Mouse (Mus musculus): ENCODE results near the gene Rsg1. TPM values are rescaled to one million over a fixed set of nuclear protein-coding genes. Genes with fewer than 3 reads are reported as not detected.
A peak's percentile ranks its signal among the peaks of the same experiment; 100 is the strongest.

Gene Rsg1
- polyA plus RNA-seq, 1 experiment from 2014 or later = 3.3 TPM

DNA sequence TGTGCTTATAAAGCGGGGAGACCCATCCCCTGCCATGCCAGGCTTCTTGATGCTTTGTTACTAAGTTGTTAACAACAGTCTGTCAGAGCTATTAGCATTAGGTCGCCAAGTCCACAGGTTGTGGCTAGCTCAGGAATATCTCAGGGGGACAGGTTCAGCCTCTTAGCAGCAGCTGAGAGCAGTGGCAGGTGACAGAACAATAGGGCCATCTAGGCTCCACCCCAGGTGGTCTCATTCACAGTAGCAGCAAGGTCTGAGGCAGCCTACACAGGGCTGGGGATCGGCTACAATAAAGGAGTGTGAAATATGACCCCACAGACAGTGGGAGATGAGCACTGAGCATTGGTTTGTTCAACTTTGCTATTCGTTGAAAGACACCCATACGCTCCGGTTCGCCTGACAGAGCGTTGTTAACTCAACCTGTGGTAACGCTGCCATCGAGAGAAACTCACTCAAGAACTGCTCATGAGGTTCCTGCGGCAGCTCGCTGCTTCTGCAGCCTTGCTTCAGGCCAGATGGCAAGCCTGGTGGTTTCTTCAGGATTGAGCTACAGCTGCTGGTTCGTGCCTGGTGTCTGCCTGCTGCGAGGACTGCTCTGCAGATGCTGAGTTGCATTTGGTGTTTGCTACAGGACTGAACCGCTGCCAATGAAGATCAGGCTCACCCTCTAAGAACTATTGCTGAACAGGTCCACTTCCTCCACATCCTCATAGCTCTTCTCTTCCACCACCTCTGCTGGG is 56.6 kb downstream of the Rsg1 start:
- 60% methylated on average over 15 of the region's 15 CpGs for WGBS (ENCODE audit: insufficient replicate concordance)
- ATAC-seq = no peak

DNA sequence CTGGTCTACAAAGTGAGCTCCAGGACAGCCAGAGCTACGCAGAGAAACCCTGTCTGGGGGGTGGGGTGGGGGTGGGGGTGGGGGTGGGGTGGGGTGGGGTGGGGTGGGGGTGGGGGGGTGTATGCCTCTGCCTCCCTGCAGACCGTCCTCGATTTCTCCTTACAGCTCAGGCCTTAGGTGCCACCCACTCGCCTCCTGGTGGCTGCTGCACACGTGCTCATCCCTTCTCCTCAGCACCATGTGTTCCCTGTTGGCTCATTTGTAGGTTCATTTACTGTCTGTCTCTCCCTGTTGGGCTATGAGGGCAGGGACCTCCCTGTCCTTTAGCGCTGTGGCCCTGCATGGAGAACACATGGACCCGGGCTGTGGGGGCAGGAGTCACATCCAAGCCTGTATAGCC is 57.5 kb downstream of the Rsg1 start:
- peaks cover 10% of the 10 kb centered on the region; the same call in 1 of the 2 replicates for H3K4me1 ChIP-seq
- no peak overlapping the region for H3K9ac ChIP-seq
- H3K4me3 ChIP-seq = no peak overlapping the region
- peaks cover 48% of the 10 kb centered on the region for H3K27me3 ChIP-seq (replicated peaks)
- H3K27ac ChIP-seq = no peak overlapping the region
- H3K4me2 ChIP-seq = no peak overlapping the region
- H3K9me3 ChIP-seq (replicated peaks) = no peaks in the 10 kb centered on the region
- ATAC-seq = no peak
- 59% methylated on average over 7 of the region's 7 CpGs for WGBS (ENCODE audit: insufficient replicate concordance)
- no peaks in the 10 kb centered on the region for H3K36me3 ChIP-seq

More for the DNA sequence above, 56.6 kb downstream of the Rsg1 start:
- Histone ChIP-seq H3K9ac (no peak overlapping the region), H3K4me1 (peaks cover 10% of the 10 kb centered on the region; the same call in 1 of the 2 replicates), H3K4me3 (no peak overlapping the region), H3K9me3 (replicated peaks) (no peaks in the 10 kb centered on the region), H3K27me3 (replicated peaks) (peaks cover 43% of the 10 kb centered on the region), H3K27ac (no peak overlapping the region), H3K36me3 (no peaks in the 10 kb centered on the region), H3K4me2 (no peak overlapping the region)

- no peak overlapping the region for H3K27ac ChIP-seq
- no peak overlapping the region for H3K4me2 ChIP-seq
- H3K9ac ChIP-seq = no peak overlapping the region
- no peak overlapping the region for H3K4me3 ChIP-seq
- ATAC-seq = no peak
- H3K9me3 ChIP-seq (replicated peaks) = no peaks in the 10 kb centered on the region
- no peaks in the 10 kb centered on the region for H3K36me3 ChIP-seq
- peaks cover 48% of the 10 kb centered on the region for H3K27me3 ChIP-seq (replicated peaks)
- 30% methylated on average over 6 of the region's 6 CpGs for WGBS (ENCODE audit: insufficient replicate concordance)
- peaks cover 10% of the 10 kb centered on the region; the same call in 1 of the 2 replicates for H3K4me1 ChIP-seq
Measured at GRCm38 (mm10) chr4:141271721-141272120, 58.0 kb downstream of the Rsg1 start.

DNA sequence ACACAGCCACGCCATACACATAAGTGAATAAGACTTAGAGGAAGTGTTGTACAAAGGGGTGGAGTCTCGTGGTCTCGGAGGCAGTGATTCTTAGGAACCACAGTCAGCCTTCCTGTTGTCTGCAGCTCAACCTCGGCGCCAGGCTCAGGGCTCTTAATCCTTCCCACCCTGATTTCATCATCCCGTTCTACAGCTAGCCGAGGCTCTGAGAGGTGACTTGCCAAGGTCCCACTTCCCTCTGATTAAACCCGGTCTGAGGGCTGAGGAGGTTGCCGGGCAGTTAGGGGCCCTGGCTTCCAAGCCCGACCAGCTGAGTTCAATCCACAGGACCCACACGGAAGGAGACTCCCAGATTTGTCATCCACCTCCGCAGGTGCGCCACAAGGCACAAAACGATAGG is 59.1 kb downstream of the Rsg1 start:
- 5% methylated on average over 14 of the region's 14 CpGs for WGBS (ENCODE audit: insufficient replicate concordance)
- Histone ChIP-seq H3K9ac (no peak overlapping the region), H3K36me3 (no peaks in the 10 kb centered on the region), H3K27me3 (replicated peaks) (peaks cover 48% of the 10 kb centered on the region), H3K27ac (no peak overlapping the region), H3K4me2 (peak overlapping the region; percentile 38), H3K4me3 (no peak overlapping the region), H3K4me1 (peaks cover 16% of the 10 kb centered on the region), H3K9me3 (replicated peaks) (no peaks in the 10 kb centered on the region)
- ATAC-seq = no peak

DNA sequence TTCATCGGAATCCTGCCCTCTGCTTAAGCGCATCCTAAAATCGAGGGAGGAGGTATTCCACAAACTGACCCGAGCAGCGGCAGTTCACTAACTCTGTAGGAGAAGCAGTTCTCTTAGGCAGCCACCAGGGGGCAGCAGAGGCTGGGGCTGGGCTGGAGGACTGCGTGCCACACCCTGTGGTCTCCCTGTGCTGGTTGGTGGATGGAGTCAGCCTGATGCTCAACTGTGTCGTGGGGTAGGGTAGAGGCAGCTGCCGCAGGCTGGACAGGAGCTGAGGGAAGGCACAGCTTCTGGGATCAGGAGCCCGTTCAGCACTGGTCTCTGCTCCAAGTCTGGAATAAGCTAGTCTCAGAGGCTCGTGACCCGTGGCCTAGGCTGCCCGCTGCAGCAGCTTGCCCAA is 59.5 kb downstream of the Rsg1 start:
- Histone ChIP-seq H3K36me3 (no peaks in the 10 kb centered on the region), H3K4me3 (no peak overlapping the region), H3K4me2 (peak overlapping the region; percentile 38), H3K27me3 (replicated peaks) (peaks cover 52% of the 10 kb centered on the region), H3K4me1 (peaks cover 20% of the 10 kb centered on the region), H3K9me3 (replicated peaks) (no peaks in the 10 kb centered on the region), H3K9ac (no peak overlapping the region), H3K27ac (no peak overlapping the region)
- peak; percentile 42 for ATAC-seq
- WGBS (ENCODE audit: insufficient replicate concordance) = 17% methylated on average over 12 of the region's 12 CpGs

DNA sequence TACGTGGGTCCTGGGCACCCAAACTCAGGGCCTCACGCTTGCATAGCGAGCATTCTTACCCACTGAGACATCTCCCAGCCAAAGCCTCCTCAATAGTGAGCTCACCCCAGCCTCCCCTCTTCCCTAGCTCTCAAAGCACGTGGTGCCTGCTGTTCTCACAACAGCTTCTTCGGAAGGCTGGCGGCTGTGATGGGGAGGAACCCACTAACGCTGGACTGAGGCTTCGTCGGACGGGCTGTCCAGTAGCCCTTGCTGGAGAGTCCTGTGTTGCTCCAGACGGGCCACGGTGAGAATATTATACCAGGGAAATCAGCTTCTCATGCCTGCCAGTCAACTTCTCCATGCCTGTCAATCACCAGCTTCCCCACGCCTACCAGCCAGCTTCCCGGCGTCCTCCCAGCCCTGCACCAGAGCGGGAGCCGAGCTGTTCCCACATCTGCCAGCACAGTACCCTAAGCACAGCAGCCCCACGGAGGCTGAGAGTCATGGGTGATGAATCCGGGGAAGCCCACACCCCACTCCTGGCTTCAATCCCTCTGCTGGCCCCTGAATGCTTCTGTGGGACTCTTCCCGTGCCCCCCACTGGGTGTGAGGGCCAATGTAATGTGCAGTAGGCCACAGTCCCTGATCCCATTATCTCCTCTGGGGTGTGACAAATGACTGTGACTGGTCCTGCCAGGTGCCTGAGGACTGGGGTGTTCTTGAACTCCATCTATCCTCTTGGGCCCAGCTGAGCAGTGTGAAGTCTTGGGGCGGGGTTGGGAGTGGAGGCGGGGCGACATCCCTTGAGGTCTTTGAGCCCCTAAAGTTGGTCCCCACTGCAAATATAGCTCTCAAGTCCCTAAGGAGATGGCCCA is 61.0 kb downstream of the Rsg1 start:
- no peaks in the 10 kb centered on the region for H3K9me3 ChIP-seq (replicated peaks)
- H3K4me1 ChIP-seq = peaks cover 30% of the 10 kb centered on the region
- H3K27ac ChIP-seq = no peak overlapping the region
- H3K9ac ChIP-seq = no peak overlapping the region
- ATAC-seq = no peak
- no peaks in the 10 kb centered on the region for H3K36me3 ChIP-seq
- H3K27me3 ChIP-seq (replicated peaks) = peaks cover 54% of the 10 kb centered on the region
- H3K4me3 ChIP-seq = no peak overlapping the region
- no peak overlapping the region for H3K4me2 ChIP-seq
- 38% methylated on average over 23 of the region's 23 CpGs for WGBS (ENCODE audit: insufficient replicate concordance)

Other genes with a start within 250 kb of the Rsg1 start
- gene Atp13a2, start 227.1 kb upstream of the Rsg1 start, polyA plus RNA-seq (2016; fragmentation: Nextera tagmentation; extraction: Ambion mirVana) = 30.8 and 31.4 TPM in 2 replicates
- gene Mfap2, start 203.5 kb upstream of the Rsg1 start, polyA plus RNA-seq (2016; fragmentation: Nextera tagmentation; extraction: Ambion mirVana) = 40.7 and 46.7 TPM in 2 replicates
- gene Crocc, start 153.4 kb upstream of the Rsg1 start, polyA plus RNA-seq (2016; fragmentation: Nextera tagmentation; extraction: Ambion mirVana) = 1.8 and 2.0 TPM in 2 replicates
- 136 and 143 TPM in 2 replicates for gene Necap2, start 135.6 kb upstream of the Rsg1 start, polyA plus RNA-seq (2016; fragmentation: Nextera tagmentation; extraction: Ambion mirVana)
- 0.05 TPM in 1 of 2 replicates, not detected in the other for gene Spata21, start 125.6 kb upstream of the Rsg1 start, polyA plus RNA-seq (2016; fragmentation: Nextera tagmentation; extraction: Ambion mirVana)
- gene Szrd1, start 74.2 kb upstream of the Rsg1 start, polyA plus RNA-seq (2016; fragmentation: Nextera tagmentation; extraction: Ambion mirVana) = 21.3 and 22.1 TPM in 2 replicates
- gene Fbxo42, start 66.0 kb upstream of the Rsg1 start, polyA plus RNA-seq (2016; fragmentation: Nextera tagmentation; extraction: Ambion mirVana) = 21.6 and 26.0 TPM in 2 replicates
- gene Arhgef19, start 25.5 kb downstream of the Rsg1 start, polyA plus RNA-seq (2016; fragmentation: Nextera tagmentation; extraction: Ambion mirVana) = 1.9 and 2.4 TPM in 2 replicates
- 2.1 TPM in 2 replicates for gene Epha2, start 87.3 kb downstream of the Rsg1 start, polyA plus RNA-seq (2016; fragmentation: Nextera tagmentation; extraction: Ambion mirVana)
- gene Fam131c, start 154.3 kb downstream of the Rsg1 start, polyA plus RNA-seq (2016; fragmentation: Nextera tagmentation; extraction: Ambion mirVana) = 0.08 and 0.13 TPM in 2 replicates
- not detected in 2 replicates for gene Clcnka, start 184.8 kb downstream of the Rsg1 start, polyA plus RNA-seq (2016; fragmentation: Nextera tagmentation; extraction: Ambion mirVana)
- gene Clcnkb, start 202.1 kb downstream of the Rsg1 start, polyA plus RNA-seq (2016; fragmentation: Nextera tagmentation; extraction: Ambion mirVana) = not detected in 2 replicates
- gene Hspb7, start 206.8 kb downstream of the Rsg1 start, polyA plus RNA-seq (2016; fragmentation: Nextera tagmentation; extraction: Ambion mirVana) = 0.04 and 0.08 TPM in 2 replicates
- gene Srarp, start 222.1 kb downstream of the Rsg1 start, polyA plus RNA-seq (2016; fragmentation: Nextera tagmentation; extraction: Ambion mirVana) = not detected in 2 replicates
- 15.6 and 16.8 TPM in 2 replicates for gene Zbtb17, start 230.7 kb downstream of the Rsg1 start, polyA plus RNA-seq (2016; fragmentation: Nextera tagmentation; extraction: Ambion mirVana)

Measured in liver, embryonic 12.5 days (tissue).